Mouse (Mus musculus): Measurements from ENCODE around the gene Cox14. TPM values are rescaled to one million over a fixed set of nuclear protein-coding genes. Genes with fewer than 3 reads are reported as not detected.
A peak's percentile ranks its signal among the peaks of the same experiment; 100 is the strongest.

Gene Cox14
- total RNA-seq, 2 experiments from 2014 or later = 112 to 121 TPM

- DNase-seq (ENCODE audit: low spot score in 2 of 2) = peak; percentile 62 to 66
- intact Hi-C loops (cut with DNase I) = no loop called here
Observed at GRCm38 (mm10) chr15:99704041-99704681, 21.3 kb upstream of the Cox14 start.

GRCm38 (mm10) chr15:99704881-99705280, 20.5 kb upstream of the Cox14 start:
- intact Hi-C loops (cut with DNase I) = loop anchor here (5.0 kb wide), 1 partner anchor 67 kb away; the partner anchor contains the start of gene Cers5
- DNase-seq (ENCODE audit: low spot score in 2 of 2) = no peak

- intact Hi-C loops (cut with DNase I) = loop anchor here (5.0 kb wide), 1 partner anchor 67 kb away; the partner anchor contains the start of gene Cers5
- peak in 1 of 2 experiments; percentile 64 for DNase-seq (ENCODE audit: low spot score in 2 of 2)
Observed at GRCm38 (mm10) chr15:99705440-99706048, 19.9 kb upstream of the Cox14 start, which contains the start of gene Gm17349. Gm17349 (minus strand) TSS chr15:99705490.

- intact Hi-C loops (cut with DNase I) = loop anchor here (5.0 kb wide), 1 partner anchor 64 kb away; the partner anchor contains the start of gene Cers5
- no peak for DNase-seq (ENCODE audit: low spot score in 2 of 2)
Observed at GRCm38 (mm10) chr15:99708176-99708575, 17.2 kb upstream of the Cox14 start.

GRCm38 (mm10) chr15:99710221-99711190, 14.9 kb upstream of the Cox14 start:
- intact Hi-C loops (cut with DNase I) = no loop called here
- no peak for DNase-seq (ENCODE audit: low spot score in 2 of 2)

GRCm38 (mm10) chr15:99711491-99711890, 13.9 kb upstream of the Cox14 start:
- intact Hi-C loops (cut with DNase I) = no loop called here
- DNase-seq (ENCODE audit: low spot score in 2 of 2) = no peak

GRCm38 (mm10) chr15:99712666-99713559, 12.5 kb upstream of the Cox14 start:
- DNase-seq (ENCODE audit: low spot score in 2 of 2) = no peak
- intact Hi-C loops (cut with DNase I) = no loop called here

GRCm38 (mm10) chr15:99713569-99713968, 11.8 kb upstream of the Cox14 start:
- no peak for DNase-seq (ENCODE audit: low spot score in 2 of 2)
- intact Hi-C loops (cut with DNase I) = no loop called here

GRCm38 (mm10) chr15:99714206-99714605, 11.2 kb upstream of the Cox14 start:
- no peak for DNase-seq (ENCODE audit: low spot score in 2 of 2)
- intact Hi-C loops (cut with DNase I) = no loop called here

GRCm38 (mm10) chr15:99714858-99715257, 10.6 kb upstream of the Cox14 start:
- peak; percentile 85 to 88 for DNase-seq (ENCODE audit: low spot score in 2 of 2)
- intact Hi-C loops (cut with DNase I) = no loop called here

GRCm38 (mm10) chr15:99715361-99715865, 10.0 kb upstream of the Cox14 start:
- peak; percentile 69 to 78 for DNase-seq (ENCODE audit: low spot score in 2 of 2)
- intact Hi-C loops (cut with DNase I) = no loop called here

GRCm38 (mm10) chr15:99715982-99716746, 9.3 kb upstream of the Cox14 start:
- intact Hi-C loops (cut with DNase I) = loop anchor here (2.0 kb wide), 1 partner anchor 13 kb away; the partner anchor contains the start of gene Smarcd1
- DNase-seq (ENCODE audit: low spot score in 2 of 2) = peak in 1 of 2 experiments; percentile 53

- intact Hi-C loops (cut with DNase I) = loop anchor here (2.0 kb wide), 1 partner anchor 14 kb away; the partner anchor contains the start of gene Smarcd1
- DNase-seq (ENCODE audit: low spot score in 2 of 2) = peak in 1 of 2 experiments; percentile 53
Observed at GRCm38 (mm10) chr15:99716814-99717213, 8.6 kb upstream of the Cox14 start.

- DNase-seq (ENCODE audit: low spot score in 2 of 2) = peak; percentile 73 to 75
- intact Hi-C loops (cut with DNase I) = loop anchor here (2.0 kb wide), 1 partner anchor 15 kb away; the partner anchor contains the start of gene Smarcd1
Observed at GRCm38 (mm10) chr15:99717386-99718334, 7.8 kb upstream of the Cox14 start, which contains the start of gene Gpd1. Gpd1 (plus strand) TSS chr15:99717515.

GRCm38 (mm10) chr15:99718461-99719021, 6.9 kb upstream of the Cox14 start:
- no peak for DNase-seq (ENCODE audit: low spot score in 2 of 2)
- intact Hi-C loops (cut with DNase I) = no loop called here

- intact Hi-C loops (cut with DNase I) = no loop called here
- DNase-seq (ENCODE audit: low spot score in 2 of 2) = no peak
Observed at GRCm38 (mm10) chr15:99719865-99720264, 5.6 kb upstream of the Cox14 start.

Data from left cerebral cortex, postnatal 36 days (tissue).